Mouse (Mus musculus) neural tube, embryonic 14.5 days (tissue): ENCODE results near the gene Tex19.1. TPM values are rescaled to one million over a fixed set of nuclear protein-coding genes. Genes with fewer than 3 reads are reported as not detected.

Source experiments
- ATAC-seq: fragments of 200-750 bp; cut with Nextera tagmentation; 2 replicates; pipeline ENCODE4 v1.8.0; 2017; ENCODE audit warnings: low read depth, mild to moderate bottlenecking, moderate TSS enrichment, moderate library complexity
- H3K27ac ChIP-seq: fragments of 300-500 bp; sonication (generic); 2 replicates; pipeline ENCODE4 v1.5.1; 2014; ENCODE audit warnings: low read depth, mild to moderate bottlenecking, control low read depth, low read length, moderate library complexity, mixed read lengths
- H3K27me3 ChIP-seq: fragments of 300-500 bp; sonication (generic); 2 replicates; pipeline ENCODE4 v1.6.1; 2014; ENCODE audit warnings: low read length; ENCODE audit not compliant: control insufficient read depth, insufficient read depth
- H3K36me3 ChIP-seq: fragments of 300-500 bp; sonication (generic); 2 replicates; pipeline ENCODE4 v1.6.1; 2014; ENCODE audit warnings: low read length, mixed read lengths; ENCODE audit not compliant: control insufficient read depth, insufficient read depth
- H3K4me1 ChIP-seq: fragments of 300-500 bp; sonication (generic); 2 replicates; pipeline ENCODE4 v1.6.1; 2014; ENCODE audit warnings: low read length; ENCODE audit not compliant: control insufficient read depth, insufficient read depth
- H3K4me2 ChIP-seq: fragments of 300-500 bp; sonication (generic); 2 replicates; pipeline ENCODE4 v1.6.1; 2014; ENCODE audit warnings: mild to moderate bottlenecking, low read depth, low read length, control low read depth
- H3K4me3 ChIP-seq: fragments of 300-500 bp; sonication (generic); 2 replicates; pipeline ENCODE4 v1.5.1; 2014; ENCODE audit warnings: low read depth, low read length, control low read depth, mixed read lengths
- H3K9ac ChIP-seq: fragments of 300-500 bp; sonication (generic); replicated peaks from 2 replicates; pipeline ENCODE4 v1.6.1; 2014; ENCODE audit warnings: low read depth, mild to moderate bottlenecking, control low read depth, low read length, mixed read lengths
- H3K9me3 ChIP-seq: fragments of 300-500 bp; sonication (generic); 2 replicates; pipeline ENCODE4 v1.6.1; 2016; ENCODE audit warnings: low read length; ENCODE audit not compliant: control insufficient read depth
- WGBS: fragments of 180-500 bp; shearing (Covaris S2); extraction: QIAGEN DNeasy Blood & Tissue Kit; methylation state at CpG from one replicate; pipeline ENCODE4 v1.1.7; 2014; 5-methylcytosine and 5-hydroxymethylcytosine counted together
- polyA plus RNA-seq: library from polyadenylated mRNA; unstranded; fragments of >200 nt; fragmentation: Nextera tagmentation; extraction: Ambion mirVana; gene quantifications from 2 replicates; pipeline ENCODE4 v1.2.1, GENCODE M21; 2014

Gene Tex19.1
- polyA plus RNA-seq, 1 experiment from 2014 or later, result not detected

DNA sequence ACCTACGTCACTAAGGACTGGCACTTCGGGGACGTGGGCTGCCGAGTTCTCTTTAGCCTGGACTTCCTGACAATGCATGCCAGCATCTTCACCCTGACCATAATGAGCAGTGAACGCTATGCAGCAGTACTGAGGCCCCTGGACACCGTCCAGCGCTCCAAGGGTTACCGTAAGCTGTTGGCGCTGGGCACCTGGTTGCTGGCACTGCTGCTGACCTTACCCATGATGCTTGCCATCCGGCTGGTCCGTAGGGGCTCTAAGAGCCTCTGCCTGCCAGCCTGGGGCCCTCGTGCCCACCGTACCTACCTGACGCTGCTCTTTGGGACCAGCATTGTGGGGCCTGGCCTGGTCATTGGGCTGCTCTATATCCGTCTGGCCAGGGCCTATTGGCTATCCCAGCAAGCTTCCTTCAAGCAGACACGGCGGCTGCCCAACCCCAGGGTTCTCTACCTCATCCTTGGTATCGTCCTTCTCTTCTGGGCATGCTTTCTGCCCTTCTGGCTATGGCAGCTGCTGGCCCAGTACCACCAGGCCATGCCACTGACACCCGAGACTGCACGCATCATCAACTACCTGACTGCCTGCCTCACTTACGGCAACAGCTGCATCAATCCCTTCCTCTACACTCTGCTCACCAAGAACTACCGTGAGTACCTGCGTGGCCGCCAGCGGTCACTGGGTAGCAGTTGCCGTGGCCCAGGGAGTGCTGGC lies 14.8 kb downstream of the Tex19.1 start:
- Histone ChIP-seq H3K4me3 (no peak overlapping the region), H3K27ac (no peak overlapping the region), H3K9me3 (no peaks in the 10 kb centered on the region), H3K27me3 (peaks cover 19% of the 10 kb centered on the region), H3K4me1 (peaks cover 8% of the 10 kb centered on the region), H3K4me2 (no peak overlapping the region), H3K36me3 (no peaks in the 10 kb centered on the region), H3K9ac (no peak overlapping the region)
- ATAC-seq, result no peak
- 95% methylated on average over 26 of the region's 26 CpGs for WGBS

GRCm38 (mm10) chr11:121163751-121164150 lies 17.8 kb downstream of the Tex19.1 start:
- Histone ChIP-seq H3K4me2 (no peak overlapping the region), H3K9ac (no peak overlapping the region), H3K27ac (no peak overlapping the region), H3K27me3 (no peaks in the 10 kb centered on the region), H3K4me1 (no peaks in the 10 kb centered on the region), H3K4me3 (no peak overlapping the region), H3K36me3 (no peaks in the 10 kb centered on the region), H3K9me3 (no peaks in the 10 kb centered on the region)
- WGBS, result 83% methylated on average over 4 of the region's 4 CpGs
- ATAC-seq, result no peak

DNA sequence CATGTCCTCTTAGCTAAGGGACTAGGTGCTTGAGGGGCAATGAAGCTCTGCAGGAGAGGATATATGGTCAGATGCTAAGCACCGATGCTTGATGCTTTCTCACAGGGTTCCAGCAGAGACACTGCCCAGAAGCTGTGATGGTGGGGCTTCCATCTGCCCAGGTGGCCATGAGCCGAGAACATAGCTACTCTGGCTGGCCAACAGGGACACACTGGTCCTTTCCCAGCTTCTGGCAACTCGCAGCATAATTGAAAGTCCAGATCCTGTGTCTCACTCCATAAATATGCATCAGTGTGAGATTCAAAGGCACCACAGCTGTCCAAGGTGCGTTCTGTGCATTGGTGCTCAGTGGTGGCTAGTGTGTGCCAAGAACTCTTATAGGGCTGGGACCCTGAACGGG lies 27.3 kb downstream of the Tex19.1 start:
- no peak overlapping the region for H3K4me3 ChIP-seq
- no peak for ATAC-seq
- H3K4me1 ChIP-seq, result no peaks in the 10 kb centered on the region
- no peak overlapping the region for H3K27ac ChIP-seq
- WGBS, result 77% methylated on average over 5 of the region's 5 CpGs
- H3K9me3 ChIP-seq, result no peaks in the 10 kb centered on the region
- no peaks in the 10 kb centered on the region for H3K27me3 ChIP-seq
- no peak overlapping the region for H3K9ac ChIP-seq
- H3K4me2 ChIP-seq, result no peak overlapping the region
- H3K36me3 ChIP-seq, result no peaks in the 10 kb centered on the region

GRCm38 (mm10) chr11:121174234-121174633 lies 28.3 kb downstream of the Tex19.1 start:
- Histone ChIP-seq H3K9ac (no peak overlapping the region; the same call in 1 of the 2 replicates), H3K27me3 (no peaks in the 10 kb centered on the region), H3K4me3 (no peak overlapping the region), H3K4me2 (no peak overlapping the region), H3K4me1 (no peaks in the 10 kb centered on the region), H3K36me3 (no peaks in the 10 kb centered on the region), H3K9me3 (no peaks in the 10 kb centered on the region), H3K27ac (no peak overlapping the region)
- 41% methylated on average over 3 of the region's 3 CpGs for WGBS
- no peak for ATAC-seq

DNA sequence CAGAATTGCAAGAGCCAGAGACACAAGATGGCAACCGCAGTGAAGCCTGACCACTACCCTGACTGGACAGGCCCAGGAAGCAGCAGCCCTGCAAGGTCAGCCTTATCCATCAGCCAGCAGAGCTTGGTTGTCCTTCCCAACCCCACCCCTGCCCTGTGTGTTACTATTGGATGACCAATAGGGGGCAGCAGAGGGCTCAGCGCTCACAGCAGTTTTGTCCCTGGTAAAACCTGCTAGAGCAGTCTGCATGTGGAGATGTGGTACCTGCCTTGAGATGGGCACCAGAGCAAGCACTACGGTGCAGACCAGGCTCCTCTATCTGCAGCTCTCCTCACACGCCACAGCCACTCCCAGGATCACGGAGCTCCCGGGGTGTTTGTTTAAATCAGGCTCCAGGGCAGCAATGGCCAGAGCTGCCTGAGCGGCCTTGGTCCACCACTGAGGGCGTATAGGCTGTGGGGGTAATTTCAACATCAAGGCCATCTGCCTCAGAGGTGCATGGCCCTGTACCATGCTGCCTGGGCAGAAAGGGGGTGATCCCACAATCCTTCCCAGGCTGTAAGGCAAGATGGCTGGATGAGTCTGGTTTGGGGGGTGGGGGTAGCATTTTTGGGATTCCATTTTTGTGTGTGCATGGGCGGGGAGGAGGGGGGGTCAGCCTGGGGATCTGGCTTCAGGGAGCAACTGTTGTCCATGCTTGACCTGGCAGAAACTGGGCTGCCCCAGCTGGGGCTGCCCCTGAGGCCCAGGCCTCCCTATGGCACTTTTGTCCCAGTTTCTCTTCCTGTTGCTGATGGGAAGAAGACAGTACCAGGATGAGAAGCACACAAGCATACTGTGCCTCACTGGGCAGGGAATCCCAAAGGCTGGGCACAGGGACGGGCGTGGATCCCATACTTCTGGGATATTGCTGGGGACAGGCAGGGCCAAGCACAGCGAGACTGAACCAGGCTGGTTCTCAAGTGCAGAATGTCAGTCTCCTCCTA lies 30.6 kb downstream of the Tex19.1 start:
- no peaks in the 10 kb centered on the region for H3K27me3 ChIP-seq
- no peak overlapping the region for H3K27ac ChIP-seq
- H3K36me3 ChIP-seq, result 0 out of 2 replicates have a peak, but pooled peaks cover 3% of the 10 kb centered on the region
- no peaks in the 10 kb centered on the region for H3K9me3 ChIP-seq
- ATAC-seq, result no peak
- 59% methylated on average over 12 of the region's 12 CpGs for WGBS
- no peak overlapping the region for H3K9ac ChIP-seq
- H3K4me1 ChIP-seq, result no peaks in the 10 kb centered on the region
- H3K4me2 ChIP-seq, result no peak overlapping the region
- H3K4me3 ChIP-seq, result no peak overlapping the region

DNA sequence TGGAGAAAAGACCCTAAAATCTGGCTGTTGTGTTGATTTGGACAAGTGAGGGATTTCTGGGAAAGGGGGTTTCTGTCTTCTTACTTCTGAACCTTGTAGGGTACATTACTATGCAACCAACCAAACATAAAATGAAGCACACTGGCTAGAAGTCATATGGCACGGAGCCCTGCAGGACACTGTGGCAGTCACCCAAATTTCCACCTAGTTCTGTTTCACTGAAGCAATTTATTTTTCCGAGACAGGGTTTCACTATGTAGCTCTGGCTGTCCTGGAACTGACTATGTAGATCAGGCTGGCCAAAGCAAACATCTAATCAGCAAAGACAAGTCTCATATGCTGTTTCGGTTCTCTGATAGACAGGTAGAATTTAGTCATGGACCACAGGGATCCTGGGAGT lies 43.7 kb downstream of the Tex19.1 start:
- no peak for ATAC-seq
- Histone ChIP-seq H3K36me3 (peaks cover 5% of the 10 kb centered on the region; the same call in 1 of the 2 replicates), H3K9ac (no peak overlapping the region), H3K4me1 (no peaks in the 10 kb centered on the region), H3K9me3 (no peaks in the 10 kb centered on the region), H3K27ac (no peak overlapping the region), H3K4me3 (no peak overlapping the region), H3K4me2 (no peak overlapping the region), H3K27me3 (no peaks in the 10 kb centered on the region)
- WGBS, result 88% methylated on average over 3 of the region's 3 CpGs

DNA sequence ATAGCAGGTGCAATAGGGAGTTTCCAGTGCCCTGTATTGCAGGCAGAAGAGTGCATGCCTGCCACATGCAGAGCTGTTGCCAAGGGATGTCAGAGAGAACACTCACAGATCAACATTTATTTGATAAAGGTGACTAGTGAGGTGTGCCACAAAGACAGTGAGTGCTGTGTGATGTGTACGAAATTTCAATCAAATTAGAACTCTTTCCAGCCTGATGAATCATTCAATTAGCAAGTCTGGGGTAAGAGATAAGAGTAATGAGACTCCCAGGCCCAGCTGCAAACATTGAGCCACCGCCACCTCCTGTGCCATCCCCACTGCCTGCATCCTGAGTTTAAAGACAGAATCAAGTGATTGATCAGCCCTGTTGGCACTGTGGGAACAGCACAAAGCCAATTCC lies 46.8 kb downstream of the Tex19.1 start:
- Histone ChIP-seq H3K36me3 (peaks cover 9% of the 10 kb centered on the region; the same call in 1 of the 2 replicates), H3K9ac (no peak overlapping the region), H3K4me2 (no peak overlapping the region), H3K4me1 (no peaks in the 10 kb centered on the region), H3K4me3 (no peak overlapping the region), H3K27ac (no peak overlapping the region), H3K9me3 (no peaks in the 10 kb centered on the region), H3K27me3 (no peaks in the 10 kb centered on the region)
- no peak for ATAC-seq
- 86% methylated on average over 2 of the region's 2 CpGs for WGBS

DNA sequence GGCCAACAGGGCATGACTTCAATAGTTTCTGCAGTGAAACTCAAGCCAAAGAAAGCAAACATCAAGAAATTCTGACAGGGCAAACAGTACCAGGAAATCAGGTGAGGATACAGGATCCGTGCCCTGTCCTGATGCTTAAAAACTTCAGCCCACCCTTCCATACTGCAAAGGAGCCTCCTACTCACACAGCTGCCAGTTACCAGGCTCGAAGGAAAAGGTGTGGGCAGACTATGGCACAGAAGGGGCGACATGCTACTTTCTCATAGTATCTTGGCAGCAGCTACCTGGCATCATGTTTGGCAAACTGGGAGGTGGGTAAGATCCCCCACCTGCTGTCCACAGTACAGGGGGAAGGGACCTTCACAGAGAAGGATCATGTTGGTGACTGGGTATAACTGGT lies 47.5 kb downstream of the Tex19.1 start:
- no peaks in the 10 kb centered on the region for H3K4me1 ChIP-seq
- no peak for ATAC-seq
- no peaks in the 10 kb centered on the region for H3K27me3 ChIP-seq
- H3K36me3 ChIP-seq, result peaks cover 9% of the 10 kb centered on the region; the same call in 1 of the 2 replicates
- no peak overlapping the region for H3K9ac ChIP-seq
- no peak overlapping the region for H3K4me2 ChIP-seq
- H3K9me3 ChIP-seq, result no peaks in the 10 kb centered on the region
- no peak overlapping the region for H3K27ac ChIP-seq
- WGBS, result 88% methylated on average over 3 of the region's 3 CpGs
- no peak overlapping the region for H3K4me3 ChIP-seq
